Mouse (Mus musculus): ENCODE measurements around the gene Rnf144b. TPM values are rescaled to one million over a fixed set of nuclear protein-coding genes. Genes with fewer than 3 reads are reported as not detected.

Rnf144b gene
- polyA plus RNA-seq, 1 experiment = 20.9 TPM

DNA sequence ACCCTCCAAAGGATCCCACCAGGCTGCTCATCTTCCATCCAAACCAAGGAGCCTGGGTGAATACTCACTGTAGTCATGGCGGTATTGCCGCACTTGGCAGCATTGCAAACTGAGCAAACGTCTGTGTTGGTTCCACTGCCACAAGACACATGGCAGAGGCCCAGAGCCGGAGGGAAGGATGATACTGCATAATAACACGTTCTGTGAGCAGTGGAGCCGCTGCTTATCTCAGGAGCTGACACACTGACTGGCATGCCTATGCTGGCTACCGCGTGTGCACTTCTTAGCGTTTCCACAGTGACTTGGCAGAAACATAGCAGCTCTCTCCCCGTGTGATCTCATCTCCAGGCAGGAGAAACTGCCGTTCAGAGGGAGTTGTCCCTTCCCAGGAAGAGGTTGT lies 122.3 kb downstream of the Rnf144b start:
- TF ChIP-seq POLR2A (IDR thresholded peaks at IDR 0.05; ENCODE audit: control insufficient read depth, low read depth, low read length) (no peak), CTCF (IDR thresholded peaks at IDR 0.05; ENCODE audit: control insufficient read depth, insufficient read depth, insufficient replicate concordance, low read depth, low read length) (no peak)
- H3K4me3 ChIP-seq (ENCODE audit: control insufficient read depth, low read depth, low read length) = no peak overlapping the region
- H3K27ac ChIP-seq (ENCODE audit: control insufficient read depth, insufficient read depth, low read depth, low read length) = no peak overlapping the region
- H3K36me3 ChIP-seq (ENCODE audit: control insufficient read depth, insufficient read depth, low read length) = no peaks in the 10 kb centered on the region
- H3K4me1 ChIP-seq (ENCODE audit: control insufficient read depth, insufficient read depth, low read length) = no peaks in the 10 kb centered on the region
- no peaks in the 10 kb centered on the region for H3K27me3 ChIP-seq (ENCODE audit: control insufficient read depth, insufficient read depth, low read length)

DNA sequence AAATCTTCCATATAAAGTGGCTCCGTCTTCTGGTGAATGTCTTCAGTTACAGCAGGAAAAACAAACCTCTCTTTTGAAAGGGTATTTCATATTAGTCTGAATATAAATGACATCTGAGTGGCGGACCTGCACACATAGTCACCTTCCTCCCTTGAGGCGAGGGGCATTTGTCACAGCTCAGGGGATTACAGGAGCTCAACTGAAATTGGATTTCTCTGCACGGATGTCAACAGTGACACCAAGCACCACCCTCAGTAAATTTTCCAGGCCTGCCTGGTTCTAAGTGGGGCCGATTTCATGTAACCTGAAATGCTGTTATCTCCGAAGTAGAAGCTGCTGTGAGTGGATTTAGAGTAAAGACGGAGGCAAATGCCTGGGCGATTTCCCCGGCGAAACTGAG lies 124.0 kb downstream of the Rnf144b start:
- Histone ChIP-seq H3K36me3 (ENCODE audit: control insufficient read depth, insufficient read depth, low read length) (no peaks in the 10 kb centered on the region), H3K27ac (ENCODE audit: control insufficient read depth, insufficient read depth, low read depth, low read length) (no peak overlapping the region), H3K4me3 (ENCODE audit: control insufficient read depth, low read depth, low read length) (no peak overlapping the region), H3K27me3 (ENCODE audit: control insufficient read depth, insufficient read depth, low read length) (no peaks in the 10 kb centered on the region), H3K4me1 (ENCODE audit: control insufficient read depth, insufficient read depth, low read length) (no peaks in the 10 kb centered on the region)
- no peak for TF ChIP-seq CTCF (IDR thresholded peaks at IDR 0.05; ENCODE audit: control insufficient read depth, insufficient read depth, insufficient replicate concordance, low read depth, low read length)
- no peak for TF ChIP-seq POLR2A (IDR thresholded peaks at IDR 0.05; ENCODE audit: control insufficient read depth, low read depth, low read length)

DNA sequence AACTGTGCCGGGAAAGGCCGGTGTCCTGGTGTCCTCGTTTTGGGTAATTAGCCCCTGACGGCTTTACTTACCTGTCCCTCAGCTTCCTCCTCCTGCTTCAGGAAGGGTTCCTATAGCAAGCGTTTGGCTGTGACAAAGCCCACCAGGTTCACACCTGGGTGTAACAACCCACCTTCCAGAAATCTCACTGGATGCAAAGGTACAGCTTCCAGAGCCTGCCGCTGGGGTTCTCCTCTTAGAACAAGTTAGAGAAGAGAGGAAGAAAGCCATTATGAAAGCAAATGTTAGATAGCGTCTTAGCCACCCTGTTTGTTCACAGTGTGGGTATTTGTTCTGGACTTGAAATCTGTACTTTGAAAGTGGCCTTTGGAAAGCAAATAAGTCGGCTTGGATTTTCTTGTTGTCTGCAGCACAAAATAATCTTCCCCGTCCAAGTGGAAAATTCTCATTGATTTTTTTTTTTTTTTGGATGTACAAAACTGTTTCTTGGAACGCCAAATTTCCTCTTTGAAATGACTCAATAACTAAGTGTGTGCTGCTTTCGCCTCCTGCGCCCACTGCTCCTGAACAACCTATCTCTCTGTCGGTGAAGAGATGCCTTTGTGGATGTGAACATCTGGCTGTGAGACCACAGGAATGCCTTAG lies 124.8 kb downstream of the Rnf144b start:
- H3K27ac ChIP-seq (ENCODE audit: control insufficient read depth, insufficient read depth, low read depth, low read length) = no peak overlapping the region
- H3K4me3 ChIP-seq (ENCODE audit: control insufficient read depth, low read depth, low read length) = no peak overlapping the region
- no peaks in the 10 kb centered on the region for H3K27me3 ChIP-seq (ENCODE audit: control insufficient read depth, insufficient read depth, low read length)
- no peak for TF ChIP-seq CTCF (IDR thresholded peaks at IDR 0.05; ENCODE audit: control insufficient read depth, insufficient read depth, insufficient replicate concordance, low read depth, low read length)
- TF ChIP-seq POLR2A (IDR thresholded peaks at IDR 0.05; ENCODE audit: control insufficient read depth, low read depth, low read length) = no peak
- no peaks in the 10 kb centered on the region for H3K36me3 ChIP-seq (ENCODE audit: control insufficient read depth, insufficient read depth, low read length)
- no peaks in the 10 kb centered on the region for H3K4me1 ChIP-seq (ENCODE audit: control insufficient read depth, insufficient read depth, low read length)

DNA sequence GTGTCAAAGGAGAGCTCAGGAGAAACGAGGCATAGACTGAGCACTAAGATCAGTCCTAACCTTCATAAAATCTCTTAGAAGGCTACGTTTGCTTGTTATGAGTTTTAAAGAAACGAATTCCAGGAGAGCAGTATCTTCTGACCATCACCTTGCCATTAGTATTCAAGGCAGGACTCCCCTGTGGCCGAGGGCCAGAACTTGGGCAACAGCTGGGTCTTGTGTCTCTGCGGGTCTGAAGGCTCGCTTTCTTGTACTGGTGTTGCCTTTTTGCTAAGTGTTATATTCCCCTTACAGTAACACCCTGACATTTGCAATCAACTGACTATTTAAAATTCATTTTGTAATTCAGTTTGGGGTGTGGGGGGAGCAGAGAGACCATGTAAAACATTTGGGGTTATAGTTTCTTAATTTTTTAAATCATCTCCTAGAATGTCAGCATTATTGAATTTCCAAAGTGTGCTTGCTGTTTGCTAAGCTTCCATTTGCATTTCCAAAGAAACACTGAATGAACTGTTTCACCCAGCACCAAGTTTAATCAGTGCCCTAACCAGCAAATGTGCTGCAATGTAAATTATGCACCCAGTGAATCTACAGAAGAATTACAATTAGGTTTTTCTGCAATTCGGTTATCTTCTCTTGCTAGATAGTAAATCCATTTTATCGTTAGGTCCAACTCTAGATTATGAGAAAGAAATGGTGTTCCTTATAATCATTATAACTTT lies 126.0 kb downstream of the Rnf144b start:
- Histone ChIP-seq H3K27ac (ENCODE audit: control insufficient read depth, insufficient read depth, low read depth, low read length) (no peak overlapping the region), H3K27me3 (ENCODE audit: control insufficient read depth, insufficient read depth, low read length) (no peaks in the 10 kb centered on the region), H3K4me3 (ENCODE audit: control insufficient read depth, low read depth, low read length) (no peak overlapping the region), H3K36me3 (ENCODE audit: control insufficient read depth, insufficient read depth, low read length) (no peaks in the 10 kb centered on the region), H3K4me1 (ENCODE audit: control insufficient read depth, insufficient read depth, low read length) (no peaks in the 10 kb centered on the region)
- no peak for TF ChIP-seq POLR2A (IDR thresholded peaks at IDR 0.05; ENCODE audit: control insufficient read depth, low read depth, low read length)
- TF ChIP-seq CTCF (IDR thresholded peaks at IDR 0.05; ENCODE audit: control insufficient read depth, insufficient read depth, insufficient replicate concordance, low read depth, low read length) = no peak

DNA sequence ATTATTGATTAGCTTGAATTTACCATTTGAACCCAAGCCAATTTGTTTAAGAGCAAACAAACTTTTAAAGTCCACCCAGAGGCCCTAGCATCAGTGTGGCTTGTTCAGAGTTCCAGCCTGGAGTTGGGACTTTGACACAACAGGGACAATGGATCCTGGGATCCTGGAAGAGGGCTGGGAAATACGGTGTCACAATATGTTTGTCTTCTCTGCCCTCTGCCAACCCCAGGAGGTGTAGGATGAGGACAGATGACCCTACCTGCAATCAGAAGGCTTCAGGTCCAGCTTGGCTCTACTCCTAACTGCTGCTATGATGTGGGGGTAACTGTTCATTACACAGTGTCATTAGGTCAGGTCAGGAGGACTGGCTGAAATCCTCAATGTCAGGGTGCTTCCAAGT lies 128.2 kb downstream of the Rnf144b start:
- H3K27ac ChIP-seq (ENCODE audit: control insufficient read depth, insufficient read depth, low read depth, low read length) = no peak overlapping the region
- H3K36me3 ChIP-seq (ENCODE audit: control insufficient read depth, insufficient read depth, low read length) = no peaks in the 10 kb centered on the region
- no peak overlapping the region for H3K4me3 ChIP-seq (ENCODE audit: control insufficient read depth, low read depth, low read length)
- no peaks in the 10 kb centered on the region for H3K4me1 ChIP-seq (ENCODE audit: control insufficient read depth, insufficient read depth, low read length)
- no peaks in the 10 kb centered on the region for H3K27me3 ChIP-seq (ENCODE audit: control insufficient read depth, insufficient read depth, low read length)
- no peak for TF ChIP-seq POLR2A (IDR thresholded peaks at IDR 0.05; ENCODE audit: control insufficient read depth, low read depth, low read length)
- no peak for TF ChIP-seq CTCF (IDR thresholded peaks at IDR 0.05; ENCODE audit: control insufficient read depth, insufficient read depth, insufficient replicate concordance, low read depth, low read length)

DNA sequence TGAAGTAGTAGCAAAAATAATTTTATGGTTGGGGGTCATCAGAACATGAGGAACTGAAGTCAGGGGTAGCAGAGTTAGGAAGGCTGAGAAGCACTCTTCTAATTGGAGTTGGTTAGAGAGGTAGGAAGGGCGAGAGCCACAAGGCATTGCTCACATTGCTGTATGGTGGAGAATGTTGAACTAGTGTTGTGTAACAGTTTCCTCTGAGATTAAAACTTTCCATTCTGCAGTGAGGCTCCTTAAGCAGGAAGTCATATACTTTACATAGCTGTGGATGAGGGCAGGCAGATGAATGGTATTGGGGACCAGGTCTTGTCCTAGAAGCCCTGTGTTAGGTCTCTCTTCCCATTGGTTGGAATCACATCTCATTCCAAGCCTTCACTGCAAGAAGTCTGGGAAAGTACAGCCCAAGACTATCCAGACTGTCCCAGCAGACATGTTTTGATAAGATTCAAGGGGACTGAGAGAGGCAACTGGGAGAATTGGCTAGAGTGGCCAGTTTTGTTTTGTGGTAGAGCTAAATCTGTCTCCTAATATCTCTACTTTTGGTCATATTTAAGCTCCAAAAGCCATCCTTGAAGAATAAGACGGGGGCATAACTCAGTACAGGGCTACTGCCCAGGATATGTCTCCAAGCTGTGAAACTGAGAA lies 128.8 kb downstream of the Rnf144b start:
- Histone ChIP-seq H3K4me3 (ENCODE audit: control insufficient read depth, low read depth, low read length) (no peak overlapping the region), H3K36me3 (ENCODE audit: control insufficient read depth, insufficient read depth, low read length) (no peaks in the 10 kb centered on the region), H3K4me1 (ENCODE audit: control insufficient read depth, insufficient read depth, low read length) (no peaks in the 10 kb centered on the region), H3K27ac (ENCODE audit: control insufficient read depth, insufficient read depth, low read depth, low read length) (no peak overlapping the region), H3K27me3 (ENCODE audit: control insufficient read depth, insufficient read depth, low read length) (no peaks in the 10 kb centered on the region)
- TF ChIP-seq CTCF (IDR thresholded peaks at IDR 0.05; ENCODE audit: control insufficient read depth, insufficient read depth, insufficient replicate concordance, low read depth, low read length) = no peak
- no peak for TF ChIP-seq POLR2A (IDR thresholded peaks at IDR 0.05; ENCODE audit: control insufficient read depth, low read depth, low read length)

DNA sequence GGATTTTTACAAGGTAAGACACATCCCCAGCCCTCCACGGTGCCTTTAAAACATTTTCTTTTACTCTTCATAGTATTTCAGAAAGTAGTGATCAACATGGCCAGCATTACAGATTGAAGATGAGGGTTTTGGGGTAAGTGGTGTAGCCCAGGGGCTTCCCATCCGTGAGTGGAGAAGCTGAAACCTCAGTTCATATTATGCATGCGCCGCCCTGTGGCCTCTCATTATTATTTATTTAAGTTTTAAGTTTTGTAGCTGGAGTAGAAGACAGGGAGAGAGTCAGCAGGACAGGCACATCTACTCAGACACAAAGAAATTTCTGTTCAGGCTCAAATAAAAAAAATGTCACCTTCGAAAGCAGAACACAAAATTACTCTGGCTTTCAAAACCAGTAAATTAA lies 131.3 kb downstream of the Rnf144b start:
- TF ChIP-seq CTCF (IDR thresholded peaks at IDR 0.05; ENCODE audit: control insufficient read depth, insufficient read depth, insufficient replicate concordance, low read depth, low read length) (no peak), POLR2A (IDR thresholded peaks at IDR 0.05; ENCODE audit: control insufficient read depth, low read depth, low read length) (no peak)
- H3K4me3 ChIP-seq (ENCODE audit: control insufficient read depth, low read depth, low read length) = no peak overlapping the region
- H3K27ac ChIP-seq (ENCODE audit: control insufficient read depth, insufficient read depth, low read depth, low read length) = no peak overlapping the region
- H3K36me3 ChIP-seq (ENCODE audit: control insufficient read depth, insufficient read depth, low read length) = no peaks in the 10 kb centered on the region
- no peaks in the 10 kb centered on the region for H3K4me1 ChIP-seq (ENCODE audit: control insufficient read depth, insufficient read depth, low read length)
- no peaks in the 10 kb centered on the region for H3K27me3 ChIP-seq (ENCODE audit: control insufficient read depth, insufficient read depth, low read length)

All from testis, adult 2 months (tissue).